Mouse (Mus musculus) thymus, adult 2 months (tissue): ENCODE results near the gene Plxna4. TPM values are rescaled to one million over a fixed set of nuclear protein-coding genes. Genes with fewer than 3 reads are reported as not detected.
A peak's percentile ranks its signal among the peaks of the same experiment; 100 is the strongest.

Experiments used
- DNase-seq: peaks from one replicate; pipeline ENCODE4 v3.0.0; 2021
- H3K27ac ChIP-seq: fragments of 200-500 bp; 2 replicates; pipeline ENCODE4 v1.5.1; 2012; ENCODE audit warnings: low read length, control low read depth; ENCODE audit not compliant: control insufficient read depth, insufficient read depth
- H3K27me3 ChIP-seq: fragments of 200-500 bp; 2 replicates; pipeline ENCODE4 v1.6.1; 2012; ENCODE audit warnings: mild to moderate bottlenecking, low read length, moderate library complexity, mixed read lengths; ENCODE audit not compliant: control insufficient read depth, insufficient read depth
- H3K36me3 ChIP-seq: fragments of 200-500 bp; 2 replicates; pipeline ENCODE4 v1.6.1; 2012; ENCODE audit warnings: mild to moderate bottlenecking, low read length, moderate library complexity; ENCODE audit not compliant: control insufficient read depth, insufficient read depth
- H3K4me1 ChIP-seq: fragments of 200-500 bp; replicated peaks from 2 replicates; pipeline ENCODE4 v1.6.1; 2012; ENCODE audit warnings: low read length; ENCODE audit not compliant: control insufficient read depth, insufficient read depth
- H3K4me3 ChIP-seq: fragments of 200-500 bp; 2 replicates; pipeline ENCODE4 v1.5.1; 2012; ENCODE audit warnings: mild to moderate bottlenecking, low read length, control low read depth, moderate library complexity; ENCODE audit not compliant: control insufficient read depth, insufficient read depth
- CTCF ChIP-seq: fragments of 200-500 bp; IDR thresholded peaks from 2 replicates; pipeline ENCODE4 v1.5.1; 2012; ENCODE audit warnings: mild to moderate bottlenecking, control low read depth, low read length, moderate library complexity, borderline replicate concordance; ENCODE audit not compliant: control insufficient read depth, poor library complexity, insufficient read depth; ENCODE audit errors: extremely low read depth
- POLR2A ChIP-seq: fragments of 200-500 bp; IDR thresholded peaks from 2 replicates; pipeline ENCODE4 v1.6.1; 2012; ENCODE audit warnings: mild to moderate bottlenecking, low read length, control low read depth, moderate library complexity; ENCODE audit not compliant: control insufficient read depth, poor library complexity, insufficient read depth; ENCODE audit errors: extremely low read depth
- WGBS: fragments of 180-500 bp; shearing (Covaris S2); methylation state at CpG from one replicate; pipeline ENCODE4 v1.1.7; 2018; 5-methylcytosine and 5-hydroxymethylcytosine counted together
- polyA plus RNA-seq: library from polyadenylated mRNA; depleted of rRNA; stranded (reverse); fragments of >200 nt; gene quantifications from 2 replicates; pipeline ENCODE4 v1.2.3, GENCODE M21; 2012

The Plxna4 gene
- polyA plus RNA-seq, 1 experiment = 0.66 TPM

GRCm38 (mm10) chr6:32479765-32480164 lies 108.2 kb downstream of the Plxna4 start:
- no peak for DNase-seq
- H3K4me3 ChIP-seq = no peak overlapping the region
- whole genome bisulfite sequencing = 75% methylated on average over 2 of the region's 2 CpGs
- no peaks in the 10 kb centered on the region for H3K4me1 ChIP-seq
- H3K27ac ChIP-seq = no peak overlapping the region
- no peaks in the 10 kb centered on the region for H3K27me3 ChIP-seq
- no peak for TF ChIP-seq CTCF
- TF ChIP-seq POLR2A = no peak
- no peaks in the 10 kb centered on the region for H3K36me3 ChIP-seq

- Histone ChIP-seq H3K4me1 (no peaks in the 10 kb centered on the region), H3K4me3 (no peak overlapping the region), H3K27me3 (no peaks in the 10 kb centered on the region), H3K36me3 (no peaks in the 10 kb centered on the region), H3K27ac (no peak overlapping the region)
- TF ChIP-seq POLR2A (no peak), CTCF (no peak)
- peak; percentile 8 for DNase-seq
- WGBS = 41% methylated on average over 2 of the region's 2 CpGs
Observed at GRCm38 (mm10) chr6:32479193-32479758, 108.7 kb downstream of the Plxna4 start.

GRCm38 (mm10) chr6:32475958-32476357 lies 112.0 kb downstream of the Plxna4 start:
- no peaks in the 10 kb centered on the region for H3K4me1 ChIP-seq
- DNase-seq = no peak
- H3K36me3 ChIP-seq = no peaks in the 10 kb centered on the region
- H3K4me3 ChIP-seq = no peak overlapping the region
- no peaks in the 10 kb centered on the region for H3K27me3 ChIP-seq
- no peak overlapping the region for H3K27ac ChIP-seq
- 90% methylated on average over 4 of the region's 4 CpGs for WGBS
- no peak for TF ChIP-seq CTCF

GRCm38 (mm10) chr6:32472062-32472461 lies 115.9 kb downstream of the Plxna4 start:
- H3K4me1 ChIP-seq = 0 out of 2 replicates have a peak, but pooled peaks cover 2% of the 10 kb centered on the region
- no peak overlapping the region for H3K27ac ChIP-seq
- no peak for DNase-seq
- H3K4me3 ChIP-seq = no peak overlapping the region
- no peaks in the 10 kb centered on the region for H3K27me3 ChIP-seq
- 86% methylated on average over 5 of the region's 5 CpGs for WGBS
- H3K36me3 ChIP-seq = no peaks in the 10 kb centered on the region
- TF ChIP-seq POLR2A = no peak

GRCm38 (mm10) chr6:32471639-32472038 lies 116.4 kb downstream of the Plxna4 start:
- Histone ChIP-seq H3K27ac (no peak overlapping the region), H3K27me3 (no peaks in the 10 kb centered on the region), H3K4me3 (no peak overlapping the region), H3K36me3 (no peaks in the 10 kb centered on the region), H3K4me1 (0 out of 2 replicates have a peak, but pooled peaks cover 2% of the 10 kb centered on the region)
- no peak for DNase-seq
- TF ChIP-seq POLR2A (no peak), CTCF (no peak)
- WGBS = 96% methylated on average over 3 of the region's 3 CpGs

- H3K27me3 ChIP-seq = no peaks in the 10 kb centered on the region
- 58% methylated on average over 5 of the region's 5 CpGs for WGBS
- no peak overlapping the region for H3K27ac ChIP-seq
- no peak for DNase-seq
- TF ChIP-seq POLR2A (no peak), CTCF (no peak)
- no peaks in the 10 kb centered on the region for H3K36me3 ChIP-seq
- 0 out of 2 replicates have a peak, but pooled peaks cover 2% of the 10 kb centered on the region for H3K4me1 ChIP-seq
- H3K4me3 ChIP-seq = no peak overlapping the region
Observed at GRCm38 (mm10) chr6:32469196-32469595, 118.8 kb downstream of the Plxna4 start.

GRCm38 (mm10) chr6:32465129-32465528 lies 122.9 kb downstream of the Plxna4 start:
- 87% methylated on average over 8 of the region's 8 CpGs for WGBS
- 0 out of 2 replicates have a peak, but pooled peaks cover 2% of the 10 kb centered on the region for H3K4me1 ChIP-seq
- TF ChIP-seq CTCF (no peak), POLR2A (no peak)
- H3K27me3 ChIP-seq = no peaks in the 10 kb centered on the region
- no peak overlapping the region for H3K27ac ChIP-seq
- H3K4me3 ChIP-seq = no peak overlapping the region
- no peaks in the 10 kb centered on the region for H3K36me3 ChIP-seq
- DNase-seq = no peak
